Mouse (Mus musculus): ENCODE results near the gene Nav1.

DNA sequence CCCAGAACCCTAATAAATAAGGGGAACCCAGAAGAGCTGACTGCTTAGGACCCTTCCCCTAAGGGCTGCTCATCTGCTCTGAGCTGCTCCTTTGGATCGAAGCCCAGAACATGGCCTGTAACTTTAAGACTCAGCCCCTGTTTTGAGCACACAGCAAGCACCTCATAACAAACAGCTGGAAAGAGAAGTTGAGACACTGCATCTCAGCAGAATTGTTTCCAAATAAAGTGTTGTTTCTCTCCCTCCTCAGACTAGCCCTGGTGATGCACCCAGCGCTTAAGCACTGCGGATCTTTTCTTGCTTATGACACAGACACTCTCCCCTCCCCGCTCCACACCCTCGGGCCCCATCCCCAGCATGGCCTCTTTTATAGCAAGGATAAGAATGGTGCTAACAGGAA, 22.8 kb upstream of the Nav1 start:
- TF ChIP-seq POLR2A (IDR thresholded peaks at IDR 0.05; ENCODE audit: insufficient read depth, low read length): no peak
- no peak for TF ChIP-seq EP300 (IDR thresholded peaks at IDR 0.05; ENCODE audit: insufficient read depth, low read depth, low read length)
